Mouse (Mus musculus): ENCODE measurements around the gene Srsf7.

DNA sequence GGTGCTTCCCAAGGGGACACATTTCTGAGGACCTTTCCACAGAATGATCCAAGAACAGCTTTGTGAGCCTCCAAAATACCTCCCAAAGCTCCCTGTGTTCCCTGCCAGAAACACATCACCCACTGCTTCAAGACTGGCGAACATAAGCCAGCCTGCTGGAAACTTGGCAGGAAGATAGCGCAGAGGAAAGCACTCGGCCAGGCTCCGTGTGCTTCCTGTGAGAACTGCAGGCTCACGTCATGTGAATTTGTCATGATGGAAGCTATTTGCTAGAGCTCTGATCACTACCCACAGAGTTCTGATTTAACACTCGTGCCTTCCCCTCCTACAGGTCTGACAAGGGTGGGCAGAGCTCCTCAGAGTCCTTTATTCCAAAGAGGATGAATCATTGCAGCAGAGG, 41.4 kb downstream of the Srsf7 start:
- TF ChIP-seq CTCF (IDR thresholded peaks at IDR 0.05; ENCODE audit: low read depth) (no peak), EP300 (IDR thresholded peaks at IDR 0.05; ENCODE audit: low read depth) (no peak)

All from heart, postnatal 0 days (tissue).